Mouse (Mus musculus): ENCODE data around the gene 2410137M14Rik. TPM values are rescaled to one million over a fixed set of nuclear protein-coding genes. Genes with fewer than 3 reads are reported as not detected.

Gene 2410137M14Rik
- total and polyA plus RNA-seq, 3 experiments: not detected

DNA sequence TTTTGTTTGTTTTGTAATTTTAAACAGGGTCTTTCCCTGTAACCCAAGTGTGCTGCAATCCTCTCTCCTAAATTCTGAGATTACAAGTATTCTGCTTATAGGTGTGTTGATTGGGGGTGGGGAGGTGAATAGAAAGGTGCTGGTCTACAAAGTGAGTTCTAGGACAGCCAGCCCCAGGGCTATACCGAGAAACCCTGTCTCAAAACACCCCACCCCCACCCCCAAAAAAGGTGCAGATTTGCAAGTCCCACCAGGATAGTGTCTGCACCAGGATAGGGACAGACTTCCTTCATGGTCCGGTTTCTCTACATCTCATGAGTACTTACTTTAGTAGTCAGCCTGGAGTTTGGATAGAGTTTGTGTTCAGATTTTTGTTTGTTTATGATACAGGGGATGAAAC is 17.4 kb upstream of the 2410137M14Rik start:
- no peak overlapping the region for H3K27ac ChIP-seq (ENCODE audit: control insufficient read depth, low read depth, low read length)
- H3K9ac ChIP-seq (ENCODE audit: control insufficient read depth, low read depth, low read length, poor library complexity, severe bottlenecking): no peak overlapping the region
- DNase-seq (ENCODE audit: low read depth, low spot score): no peak
- H3K36me3 ChIP-seq (ENCODE audit: control insufficient read depth in 1 of 2, insufficient read depth in 2 of 2, low read length in 2 of 2): no peaks in the 10 kb centered on the region; a peak in 1 of 4 replicates
- no peaks in the 10 kb centered on the region for H3K27me3 ChIP-seq (ENCODE audit: control insufficient read depth in 1 of 2, insufficient read depth in 2 of 2, low read length in 2 of 2)
- no peaks in the 10 kb centered on the region for H3K79me2 ChIP-seq (ENCODE audit: control insufficient read depth, insufficient read depth, low read length, poor library complexity)
- no peaks in the 10 kb centered on the region for H3K9me3 ChIP-seq (replicated peaks; ENCODE audit: insufficient read depth, low read length)
- H3K4me3 ChIP-seq (ENCODE audit: control insufficient read depth in 1 of 2, insufficient read depth in 1 of 2, low read depth in 2 of 2, low read length in 2 of 2): no peak overlapping the region
- 0 out of 4 replicates have a peak, but pooled peaks cover 0 to 2% of the 10 kb centered on the region in 2 experiments for H3K4me1 ChIP-seq (ENCODE audit: control insufficient read depth in 1 of 2, insufficient read depth in 2 of 2, low read length in 2 of 2)
- no peak for TF ChIP-seq RAD21 (IDR thresholded peaks at IDR 0.05; ENCODE audit: low read depth, low read length)
- no peak for TF ChIP-seq ETS1 (IDR thresholded peaks at IDR 0.05; ENCODE audit: low read depth, low read length)
- TF ChIP-seq RCOR1 (IDR thresholded peaks at IDR 0.05; ENCODE audit: low read depth, low read length): no peak
- TF ChIP-seq POLR2AphosphoS5 (IDR thresholded peaks at IDR 0.05; ENCODE audit: borderline replicate concordance, low read depth, low read length): no peak
- TF ChIP-seq ZNF384 (IDR thresholded peaks at IDR 0.05; ENCODE audit: low read depth, low read length): no peak
- TF ChIP-seq USF2 (IDR thresholded peaks at IDR 0.05; ENCODE audit: borderline replicate concordance in 1 of 2, insufficient read depth in 1 of 2, low read depth in 1 of 2, low read length in 2 of 2): no peak
- no peak for TF ChIP-seq TAL1 (IDR thresholded peaks at IDR 0.05; ENCODE audit: low read length)
- no peak for TF ChIP-seq ZMIZ1 (IDR thresholded peaks at IDR 0.05; ENCODE audit: low read depth, low read length)
- no peak for TF ChIP-seq USF1 (IDR thresholded peaks at IDR 0.05; ENCODE audit: low read depth, low read length)
- no peak for TF ChIP-seq ZKSCAN1 (IDR thresholded peaks at IDR 0.05; ENCODE audit: low read depth, low read length)
- no peak for TF ChIP-seq MYC (IDR thresholded peaks at IDR 0.05; ENCODE audit: low read depth, low read length)
- no peak for TF ChIP-seq TBP (IDR thresholded peaks at IDR 0.05; ENCODE audit: low read depth, low read length)
- TF ChIP-seq CTCF (IDR thresholded peaks at IDR 0.05 in 2 of 3, conservative IDR thresholded peaks at IDR 0.05 in 1 of 3; ENCODE audit: control insufficient read depth in 1 of 3, insufficient read depth in 1 of 3, low read depth in 2 of 3, low read length in 3 of 3, poor library complexity in 1 of 3, severe bottlenecking in 1 of 3): no peak
- TF ChIP-seq E2F4 (IDR thresholded peaks at IDR 0.05; ENCODE audit: borderline replicate concordance, low read depth, low read length): no peak
- no peak for TF ChIP-seq MAZ (IDR thresholded peaks at IDR 0.05; ENCODE audit: low read depth, low read length)
- no peak for TF ChIP-seq ZC3H11A (IDR thresholded peaks at IDR 0.05; ENCODE audit: low read depth, low read length)
- no peak for TF ChIP-seq UBTF (IDR thresholded peaks at IDR 0.05; ENCODE audit: borderline replicate concordance, insufficient read depth, low read depth, low read length)

DNA sequence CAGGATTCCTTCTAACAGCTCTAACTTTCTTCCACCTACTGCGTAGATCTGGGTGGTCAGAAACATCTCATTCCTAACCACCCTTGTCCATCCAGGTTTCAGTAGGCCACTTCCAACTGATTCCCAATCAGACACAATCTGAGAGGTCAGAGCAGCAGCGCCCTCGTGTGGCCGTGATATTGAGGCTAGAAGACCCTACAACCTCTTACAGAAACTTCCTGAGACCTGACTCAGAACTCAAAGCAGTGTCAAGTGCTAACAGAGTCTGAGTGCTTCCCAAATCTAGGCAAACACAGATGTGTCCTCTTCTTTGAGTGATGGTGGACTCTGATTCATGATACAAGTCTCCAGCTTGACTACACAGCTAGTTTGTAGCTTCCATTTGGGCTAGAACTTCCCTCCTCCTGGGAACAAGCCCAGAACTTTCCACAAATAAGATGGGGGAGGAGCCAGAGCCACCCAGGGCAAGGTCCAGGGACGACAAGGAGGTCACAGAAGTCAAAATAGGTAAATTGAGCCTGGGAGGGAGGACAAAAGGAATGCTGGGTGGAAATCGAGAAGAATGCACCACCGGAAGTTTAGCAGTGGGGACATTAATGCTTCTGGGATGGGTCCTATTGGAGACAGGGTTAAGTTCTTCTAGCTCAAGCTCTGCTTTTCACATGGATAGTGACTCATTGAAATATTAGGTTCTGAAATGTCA is 16.1 kb upstream of the 2410137M14Rik start:
- H3K27me3 ChIP-seq (ENCODE audit: control insufficient read depth in 1 of 2, insufficient read depth in 2 of 2, low read length in 2 of 2): no peaks in the 10 kb centered on the region
- no peaks in the 10 kb centered on the region for H3K9me3 ChIP-seq (replicated peaks; ENCODE audit: insufficient read depth, low read length)
- no peak for TF ChIP-seq MAZ (IDR thresholded peaks at IDR 0.05; ENCODE audit: low read depth, low read length)
- TF ChIP-seq CTCF (IDR thresholded peaks at IDR 0.05 in 2 of 3, conservative IDR thresholded peaks at IDR 0.05 in 1 of 3; ENCODE audit: control insufficient read depth in 1 of 3, insufficient read depth in 1 of 3, low read depth in 2 of 3, low read length in 3 of 3, poor library complexity in 1 of 3, severe bottlenecking in 1 of 3): peak; percentile 79 to 84 (median 80)
- TF ChIP-seq JUND (IDR thresholded peaks at IDR 0.05; ENCODE audit: low read depth, low read length): no peak
- no peak for TF ChIP-seq USF2 (IDR thresholded peaks at IDR 0.05; ENCODE audit: borderline replicate concordance in 1 of 2, insufficient read depth in 1 of 2, low read depth in 1 of 2, low read length in 2 of 2)
- TF ChIP-seq SMC3 (IDR thresholded peaks at IDR 0.05; ENCODE audit: low read depth, low read length): peak; percentile 81
- peak; percentile 34; the same call in 1 of the 2 replicates for TF ChIP-seq ZC3H11A (IDR thresholded peaks at IDR 0.05; ENCODE audit: low read depth, low read length)
- no peak for TF ChIP-seq GABPA (IDR thresholded peaks at IDR 0.05; ENCODE audit: low read depth, low read length)
- peak; percentile 59 for TF ChIP-seq RAD21 (IDR thresholded peaks at IDR 0.05; ENCODE audit: low read depth, low read length)
- H3K9ac ChIP-seq (ENCODE audit: control insufficient read depth, low read depth, low read length, poor library complexity, severe bottlenecking): no peak overlapping the region
- peak; percentile 71 for DNase-seq (ENCODE audit: low read depth, low spot score)
- H3K4me1 ChIP-seq (ENCODE audit: control insufficient read depth in 1 of 2, insufficient read depth in 2 of 2, low read length in 2 of 2): 0 out of 4 replicates have a peak, but pooled peaks cover 0 to 2% of the 10 kb centered on the region in 2 experiments
- no peak overlapping the region for H3K4me3 ChIP-seq (ENCODE audit: control insufficient read depth in 1 of 2, insufficient read depth in 1 of 2, low read depth in 2 of 2, low read length in 2 of 2)
- no peak overlapping the region for H3K27ac ChIP-seq (ENCODE audit: control insufficient read depth, low read depth, low read length)
- H3K36me3 ChIP-seq (ENCODE audit: control insufficient read depth in 1 of 2, insufficient read depth in 2 of 2, low read length in 2 of 2): peaks cover 0 to 3% of the 10 kb centered on the region in 2 experiments; a peak in 2 of 4 replicates
- H3K79me2 ChIP-seq (ENCODE audit: control insufficient read depth, insufficient read depth, low read length, poor library complexity): no peaks in the 10 kb centered on the region

All from MEL (cell line).